Mouse (Mus musculus): ENCODE measurements around the gene Ctf2. TPM values are rescaled to one million over a fixed set of nuclear protein-coding genes. Genes with fewer than 3 reads are reported as not detected.

Gene Ctf2
- total and polyA plus RNA-seq, 3 experiments, result 0.39 to 1.0 TPM; not detected in 1

GRCm38 (mm10) chr7:127753741-127754140 is 21.8 kb upstream of the Ctf2 start:
- no peaks in the 10 kb centered on the region for H3K4me1 ChIP-seq (ENCODE audit: control insufficient read depth in 1 of 2, insufficient read depth in 2 of 2, low read length in 2 of 2)
- peaks cover 0 to 2% of the 10 kb centered on the region in 2 experiments; a peak in 1 of 4 replicates for H3K36me3 ChIP-seq (ENCODE audit: control insufficient read depth in 1 of 2, insufficient read depth in 2 of 2, low read length in 2 of 2)
- TF ChIP-seq TAL1 (IDR thresholded peaks at IDR 0.05; ENCODE audit: low read length) (no peak), NRF1 (IDR thresholded peaks at IDR 0.05; ENCODE audit: insufficient read depth, low read depth, low read length, poor library complexity, severe bottlenecking) (no peak), GATA1 (IDR thresholded peaks at IDR 0.05; ENCODE audit: low read depth, low read length) (no peak), MYC (IDR thresholded peaks at IDR 0.05; ENCODE audit: low read depth, low read length) (no peak), SIN3A (IDR thresholded peaks at IDR 0.05; ENCODE audit: low read length) (no peak), ZNF384 (IDR thresholded peaks at IDR 0.05; ENCODE audit: low read depth, low read length) (no peak), TBP (IDR thresholded peaks at IDR 0.05; ENCODE audit: low read depth, low read length) (no peak)
- H3K79me2 ChIP-seq (ENCODE audit: control insufficient read depth, insufficient read depth, low read length, poor library complexity), result no peaks in the 10 kb centered on the region
- DNase-seq (ENCODE audit: low read depth, low spot score), result no peak
- H3K27ac ChIP-seq (ENCODE audit: control insufficient read depth, low read depth, low read length), result no peak overlapping the region
- H3K27me3 ChIP-seq (ENCODE audit: control insufficient read depth in 1 of 2, insufficient read depth in 2 of 2, low read length in 2 of 2), result no peaks in the 10 kb centered on the region
- H3K9ac ChIP-seq (ENCODE audit: control insufficient read depth, low read depth, low read length, poor library complexity, severe bottlenecking), result no peak overlapping the region
- no peak overlapping the region for H3K4me3 ChIP-seq (ENCODE audit: control insufficient read depth in 1 of 2, insufficient read depth in 1 of 2, low read depth in 2 of 2, low read length in 2 of 2)
- no peaks in the 10 kb centered on the region for H3K9me3 ChIP-seq (replicated peaks; ENCODE audit: insufficient read depth, low read length)

- Histone ChIP-seq H3K36me3 (ENCODE audit: control insufficient read depth in 1 of 2, insufficient read depth in 2 of 2, low read length in 2 of 2) (peaks cover 0 to 2% of the 10 kb centered on the region in 2 experiments; a peak in 1 of 4 replicates), H3K9ac (ENCODE audit: control insufficient read depth, low read depth, low read length, poor library complexity, severe bottlenecking) (no peak overlapping the region), H3K27ac (ENCODE audit: control insufficient read depth, low read depth, low read length) (no peak overlapping the region), H3K79me2 (ENCODE audit: control insufficient read depth, insufficient read depth, low read length, poor library complexity) (no peaks in the 10 kb centered on the region), H3K27me3 (ENCODE audit: control insufficient read depth in 1 of 2, insufficient read depth in 2 of 2, low read length in 2 of 2) (no peaks in the 10 kb centered on the region), H3K9me3 (replicated peaks; ENCODE audit: insufficient read depth, low read length) (no peaks in the 10 kb centered on the region), H3K4me3 (ENCODE audit: control insufficient read depth in 1 of 2, insufficient read depth in 1 of 2, low read depth in 2 of 2, low read length in 2 of 2) (no peak overlapping the region), H3K4me1 (ENCODE audit: control insufficient read depth in 1 of 2, insufficient read depth in 2 of 2, low read length in 2 of 2) (no peaks in the 10 kb centered on the region)
- TF ChIP-seq MYB (IDR thresholded peaks at IDR 0.05; ENCODE audit: low read depth, low read length), result no peak
- no peak for TF ChIP-seq ZKSCAN1 (IDR thresholded peaks at IDR 0.05; ENCODE audit: low read depth, low read length)
- TF ChIP-seq CTCF (IDR thresholded peaks at IDR 0.05 in 2 of 3, conservative IDR thresholded peaks at IDR 0.05 in 1 of 3; ENCODE audit: control insufficient read depth in 1 of 3, insufficient read depth in 1 of 3, low read depth in 2 of 3, low read length in 3 of 3, poor library complexity in 1 of 3, severe bottlenecking in 1 of 3), result no peak
- TF ChIP-seq MAZ (IDR thresholded peaks at IDR 0.05; ENCODE audit: low read depth, low read length), result no peak
- TF ChIP-seq TAL1 (IDR thresholded peaks at IDR 0.05; ENCODE audit: low read length), result no peak
- DNase-seq (ENCODE audit: low read depth, low spot score), result no peak
Observed at GRCm38 (mm10) chr7:127753158-127753557, 21.2 kb upstream of the Ctf2 start.

DNA sequence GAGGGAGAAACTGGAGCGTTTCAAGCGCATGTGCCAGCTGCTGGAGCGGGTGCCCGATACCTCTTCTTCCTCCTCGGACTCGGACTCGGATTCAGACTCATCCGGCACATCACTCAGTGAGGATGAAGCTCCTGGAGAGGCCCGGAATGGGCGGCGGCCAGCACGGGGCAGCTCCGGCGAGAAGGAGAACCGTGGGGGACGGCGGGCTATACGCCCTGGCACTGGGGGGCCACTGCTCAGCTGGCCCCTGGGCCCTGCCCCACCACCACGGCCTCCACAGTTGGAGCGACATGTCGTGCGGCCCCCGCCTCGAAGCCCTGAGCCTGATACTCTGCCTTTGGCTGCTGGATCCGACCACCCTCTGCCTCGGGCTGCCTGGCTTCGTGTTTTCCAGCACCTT is 20.1 kb upstream of the Ctf2 start:
- TF ChIP-seq TCF12 (IDR thresholded peaks at IDR 0.05; ENCODE audit: low read depth, low read length) (no peak), BHLHE40 (IDR thresholded peaks at IDR 0.05; ENCODE audit: borderline replicate concordance, low read depth, low read length) (no peak), EP300 (IDR thresholded peaks at IDR 0.05; ENCODE audit: low read depth in 1 of 2, low read length in 2 of 2) (no peak), GABPA (IDR thresholded peaks at IDR 0.05; ENCODE audit: low read depth, low read length) (no peak), NRF1 (IDR thresholded peaks at IDR 0.05; ENCODE audit: insufficient read depth, low read depth, low read length, poor library complexity, severe bottlenecking) (no peak), RCOR1 (IDR thresholded peaks at IDR 0.05; ENCODE audit: low read depth, low read length) (no peak), CHD2 (IDR thresholded peaks at IDR 0.05; ENCODE audit: low read length) (no peak), MYC (IDR thresholded peaks at IDR 0.05; ENCODE audit: low read depth, low read length) (no peak), SIN3A (IDR thresholded peaks at IDR 0.05; ENCODE audit: low read length) (no peak), JUND (IDR thresholded peaks at IDR 0.05; ENCODE audit: low read depth, low read length) (no peak), MEF2A (IDR thresholded peaks at IDR 0.05; ENCODE audit: extremely low read depth, insufficient replicate concordance, low read depth, low read length, poor library complexity, severe bottlenecking) (no peak), GATA1 (IDR thresholded peaks at IDR 0.05; ENCODE audit: low read depth, low read length) (no peak), RAD21 (IDR thresholded peaks at IDR 0.05; ENCODE audit: low read depth, low read length) (no peak), TAL1 (IDR thresholded peaks at IDR 0.05; ENCODE audit: low read length) (no peak), ZKSCAN1 (IDR thresholded peaks at IDR 0.05; ENCODE audit: low read depth, low read length) (no peak), MAZ (IDR thresholded peaks at IDR 0.05; ENCODE audit: low read depth, low read length) (no peak)
- Histone ChIP-seq H3K9me3 (replicated peaks; ENCODE audit: insufficient read depth, low read length) (no peaks in the 10 kb centered on the region), H3K36me3 (ENCODE audit: control insufficient read depth in 1 of 2, insufficient read depth in 2 of 2, low read length in 2 of 2) (peaks cover 0 to 2% of the 10 kb centered on the region in 2 experiments; a peak in 1 of 4 replicates), H3K27ac (ENCODE audit: control insufficient read depth, low read depth, low read length) (no peak overlapping the region), H3K79me2 (ENCODE audit: control insufficient read depth, insufficient read depth, low read length, poor library complexity) (no peaks in the 10 kb centered on the region), H3K4me1 (ENCODE audit: control insufficient read depth in 1 of 2, insufficient read depth in 2 of 2, low read length in 2 of 2) (no peaks in the 10 kb centered on the region), H3K9ac (ENCODE audit: control insufficient read depth, low read depth, low read length, poor library complexity, severe bottlenecking) (no peak overlapping the region), H3K27me3 (ENCODE audit: control insufficient read depth in 1 of 2, insufficient read depth in 2 of 2, low read length in 2 of 2) (no peaks in the 10 kb centered on the region), H3K4me3 (ENCODE audit: control insufficient read depth in 1 of 2, insufficient read depth in 1 of 2, low read depth in 2 of 2, low read length in 2 of 2) (no peak overlapping the region)
- no peak for DNase-seq (ENCODE audit: low read depth, low spot score)
